Mouse (Mus musculus) urinary bladder, postnatal 14 days (tissue): ENCODE results near the gene Pnpla3.
A peak's percentile ranks its signal among the peaks of the same experiment; 100 is the strongest.

ENCODE experiments used
- DNase-seq: peaks from one replicate; pipeline ENCODE4 v3.0.0; 2021; ENCODE audit warnings: low spot score

Gene Pnpla3

GRCm38 (mm10) chr15:84217969-84218782 is 50.5 kb downstream of the Pnpla3 start:
- DNase-seq: no peak

DNA sequence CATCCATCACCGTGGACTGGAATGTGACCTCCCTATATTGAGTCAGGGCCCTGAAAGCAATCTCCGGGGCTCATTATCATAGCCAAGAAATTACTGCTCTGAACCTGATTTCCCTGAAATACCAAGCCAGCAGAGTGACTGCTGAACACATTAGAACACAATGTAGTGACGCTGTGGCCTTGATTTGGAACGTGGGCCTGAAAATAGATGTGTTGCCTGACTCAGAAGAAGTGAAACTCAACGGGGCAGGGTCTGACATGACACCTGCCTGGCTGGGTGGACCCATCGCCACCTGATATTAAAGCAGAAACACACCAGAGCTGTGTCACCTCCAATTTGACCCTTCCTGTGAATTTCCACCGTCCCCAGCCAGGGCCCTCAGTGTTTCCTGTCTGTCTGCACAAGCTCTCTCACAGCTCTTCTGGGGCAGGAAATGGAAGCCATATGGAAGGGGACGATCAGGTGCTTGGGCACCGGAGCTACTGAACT is 51.2 kb downstream of the Pnpla3 start:
- DNase-seq: no peak

DNA sequence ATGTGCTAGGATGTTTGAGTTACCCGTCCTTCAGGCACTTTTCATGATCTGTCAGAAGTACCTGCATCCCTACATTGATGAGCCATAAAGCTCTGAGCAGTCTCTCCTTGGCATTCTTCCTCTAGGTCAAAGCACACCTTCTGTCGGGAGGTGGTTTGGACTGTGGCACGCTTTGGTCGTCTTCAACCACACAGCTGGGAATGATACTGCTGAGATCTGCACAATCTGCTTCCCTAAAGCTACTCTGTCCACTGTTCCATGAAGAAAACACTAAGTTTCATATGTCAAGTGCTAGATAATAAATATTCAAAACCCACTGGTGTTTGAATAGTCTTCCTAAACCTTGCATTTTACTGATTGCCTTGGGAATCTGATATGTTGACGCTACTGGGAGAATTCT is 53.9 kb downstream of the Pnpla3 start:
- no peak for DNase-seq

GRCm38 (mm10) chr15:84223423-84223822 is 55.8 kb downstream of the Pnpla3 start:
- DNase-seq: no peak

- no peak for DNase-seq
Measured at GRCm38 (mm10) chr15:84224779-84225178, 57.1 kb downstream of the Pnpla3 start.

GRCm38 (mm10) chr15:84226918-84227317 is 59.3 kb downstream of the Pnpla3 start:
- no peak for DNase-seq

GRCm38 (mm10) chr15:84230661-84231060 is 63.0 kb downstream of the Pnpla3 start:
- DNase-seq: no peak

DNA sequence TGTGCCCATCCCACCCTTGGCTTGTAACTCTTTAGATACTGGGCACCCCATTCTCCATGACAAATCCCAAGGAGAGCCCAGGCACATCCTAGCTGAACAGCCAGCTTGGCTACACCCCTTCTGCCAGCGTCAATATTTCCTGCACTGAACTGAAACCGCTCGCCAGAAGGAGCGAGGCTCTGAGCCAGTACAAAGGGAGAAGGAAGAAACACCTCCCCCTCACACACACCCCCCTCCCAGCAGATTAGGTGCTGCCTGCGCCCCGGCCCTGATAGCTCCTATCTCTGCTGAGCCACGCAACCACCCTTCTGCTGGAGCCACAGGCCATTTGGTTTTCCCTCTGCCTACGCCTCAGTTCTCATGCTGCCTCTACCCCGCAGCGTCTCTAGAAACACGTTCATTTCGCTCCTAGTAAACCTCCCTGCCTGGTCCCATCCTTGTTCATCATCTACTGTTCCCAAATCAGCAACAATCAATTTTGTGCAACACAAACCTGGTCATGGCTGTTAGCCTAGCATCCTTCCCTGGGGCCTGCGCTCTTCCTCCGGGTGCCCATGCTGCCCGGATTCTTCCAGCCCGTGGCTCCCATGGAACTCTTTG is 63.6 kb downstream of the Pnpla3 start:
- DNase-seq: peak; percentile 44

DNA sequence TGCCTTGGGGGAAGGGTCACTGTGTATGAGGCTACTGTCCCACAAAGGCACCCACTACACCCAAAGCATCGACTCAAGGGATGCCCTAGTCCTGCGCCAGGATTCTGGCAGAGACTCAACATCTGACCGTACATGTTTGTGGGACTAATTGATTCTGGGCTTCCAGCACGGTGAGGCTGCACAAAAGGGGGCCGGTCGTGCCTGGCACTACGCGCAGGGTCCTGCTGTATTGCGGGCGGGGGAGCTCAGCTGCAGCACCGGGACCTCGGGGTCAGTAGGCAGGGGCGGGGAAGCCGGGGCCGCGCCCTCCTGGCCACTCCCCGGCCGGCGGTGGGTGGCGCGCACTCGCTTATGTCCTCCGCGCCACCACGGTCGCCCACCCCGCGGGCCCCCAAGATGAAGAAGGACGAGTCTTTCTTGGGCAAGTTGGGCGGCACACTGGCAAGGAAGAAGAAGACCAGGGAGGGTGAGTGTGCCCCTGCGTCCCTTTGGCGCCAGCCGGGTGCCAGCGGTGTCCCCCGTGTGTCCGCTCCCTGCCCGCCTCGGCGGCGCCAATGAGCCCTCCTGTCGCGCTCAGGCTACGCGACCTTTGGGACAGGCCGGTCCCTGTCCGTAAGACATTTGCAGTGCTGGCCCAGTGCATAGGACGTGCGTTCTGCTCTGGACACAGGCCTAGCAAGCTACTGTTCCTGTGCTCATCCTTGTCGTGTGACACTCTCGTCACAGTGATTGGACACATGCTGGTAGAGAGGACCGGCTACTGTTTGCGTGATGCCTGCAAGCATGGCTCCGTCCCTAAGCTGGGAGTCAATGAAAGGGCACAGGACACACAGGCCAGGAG is 64.3 kb downstream of the Pnpla3 start, which contains the start of gene Parvb:
Gene Parvb, plus strand, starts transcription at position 323 of the 841 bp plus-strand sequence.
- no peak for DNase-seq

DNA sequence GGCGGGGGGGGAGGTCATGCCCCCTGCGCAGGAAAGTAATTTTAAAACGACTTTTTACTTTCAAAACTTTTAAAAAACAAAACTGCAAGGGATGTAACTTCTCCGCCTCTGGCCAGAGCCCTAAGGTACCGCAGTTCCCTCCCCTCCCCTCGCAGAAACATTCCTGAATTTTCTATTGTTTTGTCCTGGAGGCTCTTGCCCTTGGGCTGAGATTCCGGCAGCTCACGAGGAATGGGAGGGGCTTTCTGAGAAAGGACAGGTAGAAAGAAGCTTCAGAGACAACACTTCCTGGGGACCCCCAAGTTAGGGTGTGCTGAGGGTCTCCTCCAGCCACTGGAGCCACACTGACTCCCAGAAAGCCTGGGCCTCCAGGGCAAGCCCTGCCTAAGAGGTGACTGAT is 65.0 kb downstream of the Pnpla3 start:
- DNase-seq: no peak

- no peak for DNase-seq
Measured at GRCm38 (mm10) chr15:84234794-84235581, 67.4 kb downstream of the Pnpla3 start.

DNA sequence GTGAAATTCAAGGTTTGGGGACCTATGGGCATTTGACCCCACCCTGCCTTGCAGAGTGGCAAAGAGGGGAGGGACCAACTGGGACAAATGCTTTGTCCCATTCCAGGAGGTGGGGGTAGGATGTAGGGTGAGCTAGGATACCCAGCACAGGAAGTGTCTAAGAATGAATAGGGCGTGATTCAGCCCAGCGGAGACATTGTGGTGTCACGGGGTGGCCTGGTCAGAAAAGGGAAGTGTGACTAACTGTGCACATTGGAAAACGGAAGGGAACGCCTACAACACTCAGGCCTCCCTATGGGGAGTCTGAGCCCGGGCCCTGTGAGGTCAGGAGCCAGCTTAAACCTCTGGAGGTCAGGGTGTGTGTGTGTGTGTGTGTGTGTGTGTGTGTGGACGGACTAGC is 68.0 kb downstream of the Pnpla3 start:
- no peak for DNase-seq
